Mouse (Mus musculus) ovary, adult 18-20 months (tissue): Measurements from ENCODE around the gene Rfc1.

ENCODE experiments used
- DNase-seq: peaks from one replicate; pipeline ENCODE4 v3.0.0; 2022; ENCODE audit warnings: low spot score, mixed read lengths

The Rfc1 gene

DNA sequence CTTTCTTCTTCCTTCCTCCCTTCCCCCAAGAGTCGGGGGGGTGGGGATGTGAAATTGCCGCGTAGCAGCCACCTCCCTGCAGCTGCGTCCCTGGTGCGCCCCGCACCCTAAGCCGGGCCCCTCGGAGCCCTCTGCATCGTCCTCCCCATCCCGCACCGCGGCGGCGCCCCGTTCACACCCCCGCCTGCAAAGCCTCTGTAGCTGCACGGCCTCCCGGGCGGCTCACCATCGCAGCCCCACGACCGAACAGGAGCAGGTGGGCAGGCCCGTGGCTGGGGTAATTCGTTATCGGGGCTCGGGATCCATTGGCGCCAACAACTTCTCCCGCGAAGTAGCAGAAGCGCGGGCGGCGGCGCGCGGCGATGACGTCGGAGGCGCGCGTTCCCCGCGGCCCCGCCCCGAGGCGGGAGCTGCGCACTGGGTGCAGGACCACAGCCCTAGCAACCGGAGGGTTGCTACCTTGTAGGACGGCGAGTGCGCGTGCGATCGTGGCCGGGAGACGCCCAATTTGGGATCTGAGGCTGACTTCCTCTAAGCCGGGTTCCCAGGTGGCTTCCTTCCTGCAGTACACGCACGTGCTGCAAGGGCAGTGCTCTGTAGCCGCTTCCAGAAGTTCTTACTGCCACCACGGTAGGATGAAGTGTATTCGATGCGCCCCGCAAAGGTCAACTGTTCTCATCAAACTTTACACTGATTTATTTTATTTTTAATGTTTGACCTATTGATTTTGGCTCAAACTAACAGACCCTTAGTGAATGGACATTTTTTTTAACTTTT, at the start of gene Rfc1:
Gene Rfc1, minus strand, starts transcription at position 373 of the 777 bp plus-strand sequence.
- DNase-seq = peak; percentile 83

DNA sequence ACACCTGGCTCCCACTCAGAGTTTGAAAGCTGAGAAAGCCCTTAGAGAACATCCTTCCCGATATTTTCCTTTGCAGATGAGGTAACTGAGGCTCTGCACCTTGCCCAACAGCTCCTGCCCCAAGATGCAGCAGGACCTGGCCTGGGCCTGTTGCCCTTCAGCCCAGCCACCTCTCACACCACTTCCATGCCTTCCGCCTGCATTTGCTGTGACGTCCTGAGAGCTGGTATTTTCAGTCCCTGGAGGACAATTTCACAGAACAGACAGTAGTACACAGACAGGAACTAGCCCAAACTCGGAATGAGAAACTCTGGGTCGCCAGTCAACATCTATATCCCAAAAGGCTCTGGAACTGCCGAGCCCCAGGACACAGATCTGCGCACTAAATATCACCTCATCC, 39.3 kb upstream of the Rfc1 start:
- no peak for DNase-seq

DNA sequence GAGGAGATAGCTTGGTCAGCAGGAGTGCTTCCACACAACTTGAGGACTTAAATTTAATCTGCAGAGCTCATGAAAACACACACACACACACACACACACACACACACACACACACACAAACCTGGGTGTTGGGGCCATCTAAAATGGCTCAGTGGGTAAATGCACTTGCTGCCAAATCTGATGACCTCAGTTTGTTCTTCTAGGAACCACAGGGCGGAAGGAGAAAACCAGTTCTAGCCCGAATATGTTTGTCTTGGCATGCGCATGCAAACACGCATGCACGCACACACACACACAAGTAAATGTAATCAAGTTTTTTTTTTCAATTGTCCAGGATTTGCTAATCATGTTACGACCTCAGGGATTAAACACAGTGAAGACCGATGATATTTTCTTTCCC, 36.1 kb upstream of the Rfc1 start:
- DNase-seq = no peak

DNA sequence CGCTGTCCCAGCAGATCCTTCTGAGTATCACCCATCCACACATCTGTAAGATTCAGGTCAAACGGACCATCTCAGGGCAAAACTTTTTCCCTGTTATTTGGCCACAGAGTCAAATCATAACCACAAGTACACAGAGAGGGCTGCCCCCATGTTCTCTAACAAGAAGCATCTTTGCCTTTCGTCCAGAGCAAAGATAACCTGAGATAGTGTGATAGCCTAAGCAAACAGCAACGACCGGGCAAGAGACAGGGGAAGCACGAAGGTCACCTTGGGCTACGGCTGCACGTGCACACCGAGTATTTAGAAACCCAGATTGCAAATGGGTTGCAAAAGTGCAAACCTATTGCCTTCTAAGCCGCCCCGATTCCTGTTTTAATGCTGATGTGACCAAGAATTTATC, 32.4 kb upstream of the Rfc1 start:
- DNase-seq = no peak

DNA sequence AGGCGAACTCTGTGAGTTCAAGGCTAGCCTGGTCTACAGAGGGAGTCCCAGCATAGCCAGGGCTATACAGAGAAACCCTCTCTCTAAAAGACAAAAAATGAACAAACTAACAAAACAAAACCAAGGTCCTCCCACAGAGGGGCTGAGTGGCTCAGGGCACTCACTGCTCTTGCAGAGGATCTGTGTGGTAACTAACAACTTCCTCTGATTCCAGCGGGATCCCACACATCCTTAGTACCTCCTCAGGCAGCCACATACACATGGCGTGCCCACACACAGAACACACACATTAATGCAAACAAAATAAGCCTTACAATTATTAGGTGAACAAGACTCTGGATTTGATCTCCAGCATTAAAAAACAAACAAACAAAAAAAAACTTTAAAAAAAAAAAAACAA, 22.3 kb upstream of the Rfc1 start:
- no peak for DNase-seq

DNA sequence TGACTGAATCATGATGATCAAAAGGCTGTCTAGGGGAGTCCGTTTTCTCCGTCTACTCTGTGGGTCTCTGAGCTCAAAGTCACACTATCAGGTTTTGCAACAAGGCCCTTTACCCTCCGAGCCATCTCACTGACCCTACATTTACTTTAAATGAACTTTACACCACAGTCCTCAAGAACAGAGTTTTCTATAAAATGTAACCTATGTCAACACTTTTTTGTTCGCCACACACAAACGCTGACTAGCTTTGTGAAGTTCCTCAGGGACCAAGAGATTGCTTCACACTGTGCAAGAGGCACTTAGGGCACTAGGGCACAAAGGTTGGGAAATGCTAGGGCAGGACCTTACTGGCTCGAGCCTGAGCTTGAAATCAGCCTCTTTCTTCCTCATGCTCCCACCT, 21.4 kb upstream of the Rfc1 start:
- DNase-seq = no peak

DNA sequence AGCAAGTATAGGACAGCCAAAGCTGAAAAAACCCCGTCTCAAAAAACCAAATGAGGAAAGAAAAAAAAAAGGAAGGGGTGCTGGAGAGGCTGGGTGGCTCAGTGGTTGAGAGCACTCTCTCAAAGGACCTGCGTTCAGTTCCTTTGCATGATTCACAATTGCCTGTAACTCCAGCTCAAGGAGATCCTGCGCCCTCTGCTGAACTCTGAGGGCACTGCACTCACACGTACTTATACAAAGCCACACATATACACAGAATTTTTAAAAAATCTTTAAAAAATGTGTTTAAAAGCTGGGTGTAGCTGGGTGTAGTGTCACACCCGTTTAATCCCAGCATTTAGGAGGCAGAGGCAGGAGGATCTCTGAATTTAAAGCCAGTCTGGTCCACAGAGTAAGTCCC, 19.5 kb upstream of the Rfc1 start:
- DNase-seq = no peak

DNA sequence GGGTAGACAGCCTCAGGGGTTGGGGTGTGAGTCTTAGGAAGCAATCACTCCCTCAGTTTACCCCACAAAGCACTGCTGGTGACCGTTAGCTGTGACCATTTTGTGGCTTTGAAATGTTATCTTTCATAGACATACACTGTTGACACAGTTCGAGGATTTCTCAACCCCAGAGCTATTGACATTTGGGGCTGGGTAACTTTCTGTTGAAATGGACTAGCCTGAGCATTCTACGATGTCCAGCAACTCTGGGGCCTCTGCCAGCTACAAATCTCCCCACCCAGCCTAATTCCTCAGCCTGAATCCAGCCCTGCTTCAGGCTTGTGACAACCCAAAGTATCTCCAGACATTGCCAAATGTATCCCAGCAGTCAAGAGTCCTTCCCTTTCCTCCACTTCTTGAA, 18.6 kb upstream of the Rfc1 start:
- DNase-seq = no peak

DNA sequence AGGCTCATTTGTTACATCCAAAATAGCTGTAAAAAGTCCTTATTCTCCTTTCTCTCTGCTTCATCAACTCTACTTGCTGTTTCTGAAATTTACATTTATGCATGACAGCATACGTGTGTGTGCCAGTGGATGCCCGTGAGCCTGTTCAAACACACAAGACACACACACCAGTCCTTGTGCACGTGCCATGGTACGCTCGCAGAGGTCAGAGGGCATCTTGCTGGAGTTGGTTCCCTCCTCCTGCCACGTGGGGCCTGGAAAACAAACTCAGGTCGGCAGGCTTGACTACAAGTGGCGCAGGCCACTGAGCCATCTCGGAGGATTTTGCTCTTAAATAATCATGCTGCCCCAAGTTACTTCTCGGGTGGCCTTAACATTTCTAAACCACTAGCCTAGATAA, 15.0 kb upstream of the Rfc1 start:
- no peak for DNase-seq

DNA sequence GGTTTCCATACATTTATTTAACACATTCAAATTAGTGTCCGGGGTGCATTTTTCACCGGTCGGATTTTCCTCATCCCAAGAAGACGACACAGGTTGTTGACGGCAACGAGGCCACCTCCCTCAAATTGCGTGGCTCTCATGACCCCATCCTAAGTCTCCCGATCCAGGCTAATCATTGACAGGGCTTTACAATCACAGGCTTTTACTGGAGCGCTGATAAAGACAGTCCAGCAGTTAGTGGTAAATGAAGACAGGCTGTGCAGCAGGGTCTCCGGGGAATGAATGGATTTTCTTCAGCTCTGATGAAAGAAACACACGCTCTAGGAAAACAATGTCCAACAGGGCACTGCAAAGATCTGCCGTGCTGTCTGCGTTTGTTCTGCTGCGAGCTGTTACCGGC, 12.7 kb upstream of the Rfc1 start, which contains the start of gene Klb:
Gene Klb, plus strand, starts transcription at position 147 of the 400 bp plus-strand sequence.
- no peak for DNase-seq

DNA sequence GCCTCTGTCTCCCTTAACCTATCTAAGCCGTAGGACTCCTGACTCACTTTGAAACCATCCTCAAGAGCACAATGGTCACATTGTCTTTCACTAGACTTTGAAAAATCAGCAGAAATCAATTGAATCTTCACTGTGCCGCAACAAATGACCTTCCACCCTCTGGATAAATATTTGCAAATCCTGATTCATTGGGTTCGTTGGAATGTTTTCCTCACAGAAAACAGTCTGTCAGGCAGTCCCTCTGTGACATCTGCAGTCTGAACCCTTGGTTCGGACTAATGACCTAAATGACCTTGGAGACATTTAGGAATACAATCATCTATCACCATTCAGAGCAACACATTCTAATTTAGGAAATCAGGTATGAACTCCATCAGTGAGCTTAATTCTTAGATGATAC, 4.7 kb upstream of the Rfc1 start:
- DNase-seq = no peak

DNA sequence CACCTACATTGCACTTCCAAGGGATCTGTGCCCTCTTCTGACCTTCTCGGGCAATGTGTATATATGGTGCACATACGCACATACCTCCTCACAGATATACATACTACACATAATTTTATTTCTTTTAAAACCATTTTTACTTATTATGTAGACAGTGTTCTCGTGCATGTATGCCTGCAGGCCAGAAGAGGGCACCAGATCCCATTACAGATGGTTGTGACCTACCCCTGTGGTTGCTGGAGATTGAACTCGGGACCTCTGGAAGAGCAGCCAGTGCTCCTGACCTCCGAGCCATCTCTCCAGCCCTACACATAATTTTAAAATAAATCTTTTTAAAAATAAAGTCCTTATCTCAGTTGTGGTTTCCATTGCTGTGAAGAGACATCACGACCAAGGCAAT, 2.9 kb upstream of the Rfc1 start:
- DNase-seq = no peak

DNA sequence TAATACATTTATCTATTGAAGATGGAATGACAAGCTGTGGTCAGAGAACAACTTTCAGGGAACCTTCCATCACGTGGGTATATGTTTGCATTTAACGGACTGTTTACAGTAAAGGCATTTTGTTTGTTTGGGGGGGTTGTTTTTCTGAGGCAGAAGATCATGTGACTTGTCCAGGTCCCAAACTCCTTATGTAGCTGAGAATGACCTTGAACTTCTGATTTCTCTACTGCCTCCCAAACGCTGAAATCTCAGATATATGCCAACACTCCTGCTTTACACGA, 545 bp upstream of the Rfc1 start:
- DNase-seq = no peak

DNA sequence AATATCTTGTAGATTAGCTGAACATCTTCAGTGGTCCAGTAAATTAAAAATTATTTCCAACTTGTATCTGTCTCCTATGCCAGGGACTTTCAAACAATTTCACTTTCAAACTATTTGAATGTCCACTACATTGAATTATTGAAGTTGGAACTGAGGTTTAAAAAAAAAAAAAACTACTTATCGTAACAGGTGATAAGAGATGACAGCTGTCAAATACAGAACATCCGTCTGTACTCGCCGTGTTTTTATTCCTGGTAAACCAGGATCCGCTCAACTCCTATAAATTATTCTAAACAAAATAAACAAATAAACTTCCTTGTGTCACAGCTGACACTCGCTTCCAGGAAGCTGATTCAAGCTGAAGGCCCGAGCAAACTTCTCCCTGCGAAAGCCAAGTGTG, 682 bp downstream of the Rfc1 start:
- no peak for DNase-seq

DNA sequence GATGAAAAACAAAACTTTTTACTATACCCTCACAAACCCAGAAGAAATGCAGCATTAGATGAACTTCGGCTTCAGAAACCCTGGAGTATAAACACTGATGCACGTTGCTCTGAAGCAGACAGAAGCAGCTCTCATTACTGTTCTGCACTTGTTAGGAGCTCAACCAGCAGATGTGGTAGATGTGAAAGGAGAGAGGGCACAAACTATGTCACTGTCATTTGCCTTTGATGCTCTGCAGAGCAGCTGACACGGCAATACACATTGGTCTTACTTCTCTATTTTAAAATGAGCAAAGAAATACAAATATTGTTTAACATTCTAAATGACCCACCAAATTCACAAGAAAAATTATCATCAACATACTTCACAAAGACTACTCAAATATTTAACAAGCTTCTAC, 5.5 kb downstream of the Rfc1 start:
- DNase-seq = no peak

DNA sequence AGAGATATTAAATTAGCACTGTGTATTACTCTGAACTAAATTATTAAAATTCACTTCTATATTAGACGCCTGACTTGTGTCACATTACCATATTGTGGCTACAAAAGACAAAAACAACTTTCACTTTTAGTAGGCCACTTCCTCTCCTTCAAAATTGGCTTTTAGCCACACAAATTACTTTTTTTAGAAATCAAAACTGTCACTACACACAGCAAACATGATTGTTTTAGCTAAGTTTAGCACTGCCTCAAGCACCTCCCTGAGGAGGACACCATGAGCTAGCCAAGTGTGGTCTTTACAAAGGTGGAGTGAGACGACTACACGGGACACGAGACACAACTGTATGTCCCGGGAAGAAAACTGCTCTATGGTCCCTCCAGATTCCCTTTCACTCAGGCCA, 9.3 kb downstream of the Rfc1 start:
- DNase-seq = no peak

DNA sequence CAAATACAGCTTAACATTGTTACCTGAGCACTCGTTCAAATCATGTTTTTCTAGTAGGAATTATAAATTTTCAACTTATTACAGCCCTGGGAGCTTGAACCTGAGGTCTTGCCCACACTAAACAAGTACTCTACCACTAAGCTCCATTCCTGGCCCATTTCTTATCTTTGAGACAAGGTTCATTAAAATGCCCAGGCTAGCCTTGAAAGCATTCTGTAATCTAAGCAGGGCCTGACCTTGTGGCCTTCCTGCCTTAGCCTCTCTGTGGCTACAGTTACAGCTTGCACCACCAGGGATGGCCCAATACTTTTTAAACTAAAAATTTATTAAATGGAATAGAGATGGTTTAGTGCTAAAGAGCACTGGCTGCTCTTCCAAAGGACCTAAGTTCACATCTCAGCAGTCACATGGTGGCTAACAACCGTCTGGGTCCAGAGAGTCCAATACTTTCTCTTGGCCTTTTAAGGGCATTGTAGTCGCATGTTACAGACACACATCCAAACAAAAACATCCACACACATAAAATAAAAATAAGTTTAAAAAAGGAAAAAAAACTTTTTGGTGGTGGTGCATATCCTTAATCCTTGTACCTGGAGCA, 10.6 kb downstream of the Rfc1 start:
- DNase-seq = no peak

DNA sequence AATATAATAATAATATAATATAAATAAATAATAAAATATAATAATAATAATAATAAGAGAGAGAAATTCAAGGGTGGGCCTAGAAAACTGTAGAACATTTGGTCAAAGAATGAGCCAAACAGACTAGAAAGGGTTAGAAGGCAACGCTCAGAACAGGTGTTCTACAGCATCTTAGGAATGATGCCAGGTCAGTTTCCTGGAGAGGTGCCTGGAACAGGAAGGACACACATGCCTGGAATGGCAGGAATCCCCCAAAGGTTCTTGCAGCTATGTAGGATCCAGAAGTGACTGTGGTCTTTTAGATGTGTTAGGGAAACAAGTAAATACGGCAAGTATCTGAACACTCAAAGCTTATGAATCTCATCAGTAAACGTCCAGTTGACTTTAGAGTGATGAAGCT, 11.2 kb downstream of the Rfc1 start:
- DNase-seq = no peak

DNA sequence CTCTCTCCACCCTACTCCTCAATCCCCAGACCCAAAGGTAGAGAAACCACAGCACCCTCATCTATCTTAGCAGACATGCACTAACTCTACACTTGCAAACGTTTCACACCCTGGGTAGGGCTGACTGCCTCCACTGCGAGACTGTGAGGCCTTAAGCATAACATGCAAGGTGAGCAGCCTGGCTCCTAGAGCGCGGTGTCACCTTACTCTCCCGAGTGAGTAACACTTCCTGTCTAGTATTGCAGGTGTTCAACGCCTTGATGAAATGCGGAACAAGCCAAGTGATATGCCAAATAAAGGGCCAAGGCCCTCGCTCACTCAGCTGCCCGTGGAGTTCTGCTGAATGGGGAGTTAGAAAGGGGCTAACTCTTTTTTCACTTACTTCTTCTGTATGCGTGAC, 13.3 kb downstream of the Rfc1 start:
- DNase-seq = no peak

DNA sequence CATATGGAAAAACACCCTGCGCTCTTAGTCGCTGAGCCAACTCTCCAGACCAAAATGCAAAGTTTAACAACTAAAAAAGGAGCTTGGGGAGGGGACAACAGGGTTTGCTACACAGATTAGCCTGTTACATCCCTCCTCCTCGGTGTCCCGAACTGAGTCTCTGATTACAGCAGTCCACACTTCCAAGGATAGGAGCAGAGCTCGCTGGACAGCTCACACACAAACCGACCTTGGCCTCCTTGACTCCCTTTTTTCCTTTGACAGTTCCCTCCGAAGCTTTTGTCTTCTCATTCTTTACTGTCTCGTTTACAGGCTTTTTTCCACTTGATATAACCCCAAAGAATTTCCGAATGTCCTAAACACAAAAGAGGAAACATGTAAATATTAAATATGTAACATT, 16.3 kb downstream of the Rfc1 start:
- DNase-seq = no peak

DNA sequence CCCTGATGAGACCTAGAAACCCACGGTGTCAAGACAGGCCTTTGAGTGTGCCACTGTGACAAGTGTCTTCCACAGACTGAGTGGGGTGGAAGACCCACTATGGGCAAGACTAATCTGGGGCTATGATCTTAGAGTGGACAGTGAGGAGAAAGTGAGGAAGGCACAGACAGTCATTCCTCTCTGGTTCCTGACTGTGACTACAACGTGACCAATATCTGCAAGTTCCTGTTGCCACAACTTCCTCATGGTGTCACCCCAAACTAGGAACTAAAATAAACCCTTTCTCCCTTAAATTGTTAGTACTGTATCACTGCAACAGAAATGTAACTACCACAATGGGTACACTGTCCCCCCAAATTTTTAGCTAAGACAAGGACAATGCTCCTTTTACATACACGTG, 26.6 kb downstream of the Rfc1 start:
- no peak for DNase-seq

DNA sequence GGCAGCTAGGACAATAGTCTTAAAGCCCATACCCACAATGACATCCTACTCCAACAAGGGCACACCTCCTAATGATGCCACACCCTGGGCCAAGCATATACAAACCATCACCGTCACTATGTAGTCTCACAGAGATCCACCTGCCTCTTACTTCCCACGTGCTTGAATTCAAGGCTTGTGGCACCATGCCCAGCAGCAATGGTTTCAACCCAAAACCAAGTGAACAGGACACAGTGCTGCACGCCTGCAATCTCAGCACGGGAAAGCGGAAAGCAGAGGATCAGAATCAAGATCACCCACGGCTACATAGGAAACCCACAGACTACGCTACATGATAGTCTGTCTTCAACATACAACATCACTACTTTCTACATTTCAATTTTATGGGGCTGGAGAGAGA, 27.3 kb downstream of the Rfc1 start:
- no peak for DNase-seq

DNA sequence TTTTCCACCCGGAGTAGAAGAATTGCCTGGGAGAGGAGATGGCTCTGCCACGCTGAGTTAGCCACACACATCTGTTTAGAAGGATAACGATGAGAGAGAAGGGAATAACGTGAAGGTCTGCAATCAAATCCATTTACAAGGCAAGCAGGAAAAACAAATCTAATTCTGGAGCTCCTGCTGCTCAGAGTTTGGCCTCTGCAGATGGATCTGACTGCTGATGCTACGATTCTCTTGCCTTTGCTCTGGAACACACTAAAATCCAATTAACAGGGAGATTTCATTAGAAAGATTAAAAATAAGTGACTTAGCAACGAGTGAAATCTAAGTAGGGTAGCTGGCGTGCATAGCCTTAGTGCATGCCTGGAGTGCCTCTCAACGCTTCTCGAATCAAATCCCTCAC, 30.0 kb downstream of the Rfc1 start:
- DNase-seq = no peak

DNA sequence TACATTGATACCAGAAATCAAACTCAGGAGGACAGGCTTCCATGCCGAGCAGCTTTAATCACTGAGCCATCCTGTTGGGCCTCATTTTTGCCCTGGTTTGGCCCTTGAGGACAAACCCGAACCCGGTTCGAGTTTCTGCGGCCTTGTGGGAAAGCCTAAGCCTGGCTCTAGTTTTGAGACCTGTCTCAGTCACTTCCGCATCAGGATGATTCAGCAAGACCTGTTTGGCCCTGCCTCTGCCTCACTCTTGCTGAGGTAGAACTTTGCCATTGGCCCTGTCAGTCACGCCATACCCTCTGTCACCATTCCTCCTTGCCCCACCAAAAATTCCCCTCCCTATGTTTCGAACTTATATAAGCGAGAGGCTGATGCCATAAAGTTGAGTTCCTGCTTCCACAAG, 35.3 kb downstream of the Rfc1 start:
- no peak for DNase-seq
